Mouse (Mus musculus) spleen, adult 18-20 months (tissue): Measurements from ENCODE around the gene Kif5c.

Experiments used
- DNase-seq, 2 experiments: peaks; one replicate each; pipeline ENCODE4 v3.0.0; 2022; ENCODE audit warnings: mixed read lengths in 2 of 2

Kif5c gene

DNA sequence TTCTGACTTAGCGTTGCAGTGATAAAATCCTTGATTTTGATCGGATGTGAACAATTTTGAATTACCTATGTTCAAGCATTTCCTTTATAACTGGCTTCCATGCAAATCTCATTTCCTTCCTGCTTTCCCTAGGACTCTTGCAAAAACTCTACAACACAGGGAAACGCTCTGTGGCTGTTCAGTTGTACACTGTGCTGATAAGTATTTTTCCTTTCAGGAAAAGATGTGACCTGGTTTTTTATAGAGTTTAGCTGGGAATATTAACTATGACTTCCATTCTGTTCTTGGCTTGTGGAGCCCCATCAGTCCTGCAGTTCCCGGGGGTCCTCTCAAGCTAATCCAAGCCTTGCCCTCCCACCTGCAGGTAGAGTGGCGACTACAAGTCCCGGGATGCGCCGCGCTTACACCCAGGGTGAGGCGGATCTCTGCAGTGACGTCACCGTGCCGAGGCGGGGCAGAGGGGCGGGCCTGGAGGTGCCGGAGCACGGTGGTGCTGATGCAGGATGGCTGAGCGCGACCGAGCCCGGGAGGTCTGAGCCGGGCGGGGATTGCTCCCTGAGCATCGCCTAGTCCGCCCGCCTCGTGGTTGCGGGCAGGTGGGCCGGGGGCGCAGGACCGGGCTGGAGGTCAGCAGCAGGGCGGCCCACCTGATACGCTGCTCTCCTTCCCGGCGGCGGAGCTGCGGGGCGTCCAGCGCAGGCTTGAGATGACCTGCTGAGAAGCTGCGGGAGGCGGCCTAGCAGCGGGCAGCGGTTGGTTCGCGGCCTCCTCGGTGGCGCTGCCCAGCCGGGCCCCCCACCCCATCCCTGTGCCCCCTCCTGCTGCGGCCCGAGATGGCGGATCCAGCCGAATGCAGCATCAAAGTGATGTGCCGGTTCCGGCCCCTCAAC, at the start of gene Kif5c:
TSS of gene Kif5c (plus strand) at position 470 of the 890 bp plus-strand sequence.
- DNase-seq = peak; percentile 67 to 79

DNA sequence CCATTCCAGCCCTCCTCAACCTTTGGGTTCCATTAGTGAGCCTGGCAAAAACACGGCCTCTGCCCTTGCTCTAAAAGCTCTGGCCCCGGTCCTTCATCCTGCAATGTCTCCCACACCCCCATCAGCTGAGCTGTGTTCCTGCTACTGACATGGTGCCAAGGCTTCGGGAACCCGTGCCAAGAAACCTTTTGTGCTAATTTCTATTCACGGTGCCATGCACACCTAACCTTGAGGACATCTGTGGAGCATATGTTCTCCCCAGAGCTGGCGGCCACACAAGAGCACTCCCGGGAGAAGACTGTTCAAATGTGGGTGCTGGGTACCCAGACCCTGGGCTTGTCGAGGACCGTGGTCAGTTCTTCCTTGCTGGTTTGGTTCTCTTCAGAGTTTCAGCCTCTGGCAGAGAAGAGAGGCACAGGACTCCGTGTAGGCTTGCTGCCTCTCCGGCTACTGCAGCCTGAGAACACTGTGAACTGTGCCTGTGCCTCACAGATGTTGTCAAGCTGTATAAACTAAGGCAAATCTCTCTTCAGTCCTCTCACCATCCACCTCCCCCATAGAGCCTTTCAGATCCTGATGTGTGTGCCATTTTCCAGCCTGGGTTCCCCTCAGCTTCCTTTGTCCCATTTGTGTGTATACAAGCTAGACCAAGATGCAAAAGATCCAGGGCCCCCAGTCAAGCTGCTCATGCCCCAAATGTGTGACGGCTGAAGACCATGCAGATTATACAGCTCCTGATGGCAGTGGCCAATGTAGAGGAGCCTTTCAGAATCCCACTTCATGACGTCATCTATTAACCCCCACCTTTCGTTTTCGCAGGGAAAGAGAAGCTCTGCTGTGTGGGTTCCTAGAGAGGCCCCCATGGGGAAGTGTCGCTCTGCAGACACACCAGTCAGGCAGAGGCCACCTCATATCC, 49.0 kb upstream of the Kif5c start:
- DNase-seq = no peak

DNA sequence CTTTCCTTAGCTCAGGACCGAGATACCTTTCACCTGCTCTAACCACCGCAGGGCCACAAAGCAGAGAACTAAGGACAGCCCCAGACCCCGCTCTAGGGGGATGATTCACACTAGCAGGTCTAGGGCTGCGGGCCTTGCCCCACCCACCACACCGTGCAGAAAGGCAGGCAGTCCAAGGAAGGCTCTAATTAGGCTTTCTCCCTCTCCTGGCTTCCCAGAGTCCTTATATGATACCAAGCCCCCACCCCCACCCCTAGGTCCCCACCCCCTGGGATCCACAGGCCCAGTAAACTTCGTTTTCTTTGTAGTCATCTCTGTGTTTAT, 48.4 kb upstream of the Kif5c start:
- no peak for DNase-seq

DNA sequence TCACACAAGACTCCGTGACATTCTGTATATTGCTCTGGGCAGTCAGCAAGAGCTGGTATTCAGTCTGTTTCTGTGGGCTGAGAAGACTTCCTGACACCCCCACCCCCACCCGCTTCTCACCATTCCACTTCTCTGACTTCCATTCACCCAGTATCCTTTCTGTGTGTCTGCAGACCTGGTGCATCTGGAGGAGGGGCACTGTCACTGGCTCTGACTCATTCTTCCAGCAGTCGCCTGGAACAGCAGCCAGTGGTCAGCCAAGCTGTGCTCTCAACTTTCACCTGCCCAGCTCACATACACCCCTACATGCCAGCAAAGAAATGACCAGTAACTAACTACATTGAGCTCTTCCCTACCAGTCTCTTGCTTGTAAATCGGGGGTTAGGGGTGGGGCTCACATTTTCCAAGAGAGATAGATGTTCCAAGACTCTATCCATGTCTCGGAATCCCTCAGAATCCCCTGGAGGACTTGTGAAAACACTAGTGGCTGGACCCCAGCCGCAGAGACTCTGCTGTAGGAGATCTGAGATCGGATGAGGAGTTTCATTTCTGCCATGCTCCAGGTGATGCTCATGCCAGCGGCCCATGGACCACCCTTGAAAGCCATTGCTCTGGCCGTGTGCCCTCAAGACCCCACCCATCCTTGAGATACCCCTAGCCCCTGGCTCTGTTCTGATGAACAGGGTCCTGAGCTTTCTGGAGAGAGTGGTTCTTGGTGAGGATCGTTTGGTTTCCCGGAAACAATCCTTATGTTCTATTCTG, 47.8 kb upstream of the Kif5c start:
- no peak for DNase-seq

DNA sequence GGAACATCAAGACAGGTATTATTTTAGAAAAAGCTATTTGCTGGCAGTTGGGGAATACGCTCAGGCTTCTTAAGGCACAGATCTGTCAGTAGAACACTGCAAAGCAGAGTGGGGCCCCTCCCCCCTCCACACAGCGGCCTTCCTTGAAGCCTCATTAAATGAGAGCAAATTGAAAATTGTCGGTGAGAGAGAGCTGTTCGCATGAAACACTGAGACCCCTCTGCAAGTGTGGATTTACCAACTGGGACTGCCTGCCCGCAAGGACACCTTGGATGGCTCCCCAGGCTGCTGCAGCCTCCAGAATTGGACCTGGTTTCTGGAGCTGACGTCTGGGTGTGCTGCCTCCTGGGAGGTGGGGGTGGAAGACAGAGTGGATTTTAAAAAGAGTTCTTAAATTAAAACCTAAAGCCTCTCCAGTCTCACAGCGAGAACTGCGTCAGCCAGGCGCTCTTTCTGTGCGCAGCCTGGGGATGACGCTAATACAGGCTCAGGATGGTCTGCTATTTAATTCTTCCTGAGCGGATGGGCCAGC, 46.9 kb upstream of the Kif5c start:
- no peak for DNase-seq

DNA sequence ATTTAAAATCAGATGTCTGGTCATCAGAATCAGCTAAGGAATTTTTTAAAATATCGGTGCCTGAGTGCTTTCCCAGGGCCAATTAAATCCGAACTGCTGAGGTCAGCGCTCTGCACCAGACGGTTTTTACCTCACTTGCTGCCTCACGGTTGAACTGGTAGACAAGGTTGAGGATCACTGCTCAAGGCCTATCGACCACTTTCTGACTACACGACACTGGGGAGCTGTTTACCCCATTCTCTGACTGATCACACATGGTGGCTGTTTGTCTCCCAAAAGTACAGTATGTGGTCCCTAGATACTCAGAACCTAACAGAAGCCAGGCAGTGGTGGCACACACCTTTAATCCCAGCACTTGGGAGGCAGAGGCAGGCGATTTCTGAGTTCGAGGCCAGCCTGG, 46.4 kb upstream of the Kif5c start:
- no peak for DNase-seq

DNA sequence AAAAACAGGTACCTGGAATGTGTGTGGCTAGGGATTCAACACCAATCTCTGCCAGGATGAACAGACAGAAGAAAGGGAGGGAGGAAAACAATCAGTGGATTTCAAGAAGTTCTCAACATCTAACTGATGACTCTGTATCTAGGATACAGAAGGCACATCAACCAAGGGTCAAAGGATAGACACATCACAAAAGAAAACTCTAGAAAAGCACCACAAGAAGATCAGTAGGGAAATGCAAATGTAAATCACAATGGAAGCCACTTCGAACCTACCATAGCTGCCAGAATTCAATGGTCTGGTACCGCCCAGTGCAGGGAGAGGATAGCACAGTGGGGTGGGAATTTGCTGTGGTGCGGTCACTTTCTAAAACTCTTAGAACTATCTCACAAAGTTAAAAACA, 45.8 kb upstream of the Kif5c start:
- no peak for DNase-seq

DNA sequence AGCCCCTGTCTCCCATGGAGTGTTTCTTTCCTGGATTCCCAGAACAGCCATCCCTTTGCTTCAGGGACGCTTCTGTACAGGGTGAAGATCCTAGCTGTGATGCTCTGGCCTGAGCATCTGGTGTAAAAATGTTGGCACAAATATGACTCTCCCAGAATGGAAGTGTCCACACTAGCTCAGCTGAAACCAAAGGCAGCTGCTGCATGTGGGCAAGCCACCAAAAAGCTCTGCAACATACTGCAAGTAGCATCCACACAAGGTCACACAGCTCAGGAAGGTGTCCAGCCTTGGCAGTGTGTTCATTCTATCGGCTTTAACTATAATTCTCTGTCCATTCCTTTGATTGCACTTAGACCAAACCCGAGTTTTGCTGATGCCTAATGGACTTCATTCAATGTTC, 38.5 kb upstream of the Kif5c start:
- no peak for DNase-seq

DNA sequence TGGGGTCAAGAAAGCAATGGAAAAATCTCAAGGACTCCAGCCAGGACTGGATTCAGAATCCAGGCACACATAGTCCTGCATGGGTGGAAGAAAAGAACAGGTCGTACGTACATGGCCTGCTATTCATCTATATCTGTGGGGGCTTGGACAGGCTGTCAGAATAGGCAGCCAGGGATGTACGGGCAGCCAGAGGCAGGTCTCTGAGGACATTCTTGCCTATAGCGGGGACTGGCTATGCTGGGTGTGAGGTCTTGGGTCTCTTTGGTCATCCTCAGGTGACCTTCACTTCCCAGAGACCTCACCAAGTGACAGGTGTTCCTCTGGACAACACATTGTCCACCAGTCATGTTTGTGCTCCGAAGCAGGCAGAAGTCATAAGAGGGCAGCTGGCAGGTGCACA, 36.6 kb upstream of the Kif5c start:
- DNase-seq = no peak

DNA sequence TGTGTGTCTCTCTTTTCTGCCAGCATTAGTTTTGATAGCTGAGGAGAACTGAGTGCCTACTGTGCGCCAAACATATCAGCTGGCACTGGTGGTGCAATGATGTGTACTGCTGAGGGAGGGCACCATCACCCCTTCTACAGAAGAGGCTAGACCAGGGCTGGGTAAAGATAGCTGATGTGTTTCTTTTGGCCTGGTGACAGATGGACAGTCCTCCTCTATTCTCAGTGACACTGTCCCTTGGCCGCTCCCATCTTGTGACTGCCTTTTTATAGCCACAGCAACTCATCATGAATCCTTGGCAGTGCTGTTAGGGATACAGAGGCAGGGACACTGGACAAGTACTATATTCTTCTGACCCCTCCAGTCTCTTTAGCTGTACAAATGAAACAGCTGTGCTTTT, 35.8 kb upstream of the Kif5c start:
- DNase-seq = no peak

DNA sequence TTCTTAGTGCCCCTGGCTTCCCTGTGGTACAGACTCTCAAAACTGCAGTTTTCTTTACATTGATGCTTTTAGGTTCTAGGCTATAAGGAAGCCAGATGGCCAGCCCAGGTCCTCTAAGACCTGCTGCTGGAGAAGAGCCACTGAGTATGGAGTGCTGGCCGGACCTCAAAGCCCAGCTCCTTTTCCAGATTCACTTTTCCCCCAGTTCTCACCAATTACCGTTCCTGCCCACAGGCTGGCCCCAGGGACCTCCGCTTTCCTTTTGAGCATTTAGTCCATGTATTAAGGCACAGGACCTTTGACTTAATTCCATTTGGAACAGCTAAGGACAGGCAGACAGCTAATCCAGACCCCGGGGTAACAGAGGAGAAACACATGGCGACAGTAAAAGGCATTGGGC, 28.6 kb upstream of the Kif5c start:
- no peak for DNase-seq

DNA sequence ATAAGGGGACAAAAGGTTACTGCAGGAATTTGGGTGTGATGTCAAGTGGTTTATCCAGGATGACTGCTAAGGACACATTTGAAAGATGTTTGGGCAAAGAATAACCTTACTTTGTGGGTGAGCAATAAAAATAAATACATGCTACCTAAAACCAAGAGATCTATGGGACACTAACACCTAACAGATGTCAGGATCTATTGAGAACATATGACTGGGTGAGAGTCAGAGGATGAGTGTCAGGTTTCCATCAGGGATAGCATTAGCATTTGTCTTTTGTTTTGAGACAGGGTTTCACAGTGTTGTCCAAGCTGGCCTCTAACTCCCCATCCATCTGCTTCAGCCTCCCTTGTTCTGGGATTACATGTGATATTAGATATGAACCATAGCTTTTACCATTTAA, 26.2 kb upstream of the Kif5c start:
- DNase-seq = no peak

DNA sequence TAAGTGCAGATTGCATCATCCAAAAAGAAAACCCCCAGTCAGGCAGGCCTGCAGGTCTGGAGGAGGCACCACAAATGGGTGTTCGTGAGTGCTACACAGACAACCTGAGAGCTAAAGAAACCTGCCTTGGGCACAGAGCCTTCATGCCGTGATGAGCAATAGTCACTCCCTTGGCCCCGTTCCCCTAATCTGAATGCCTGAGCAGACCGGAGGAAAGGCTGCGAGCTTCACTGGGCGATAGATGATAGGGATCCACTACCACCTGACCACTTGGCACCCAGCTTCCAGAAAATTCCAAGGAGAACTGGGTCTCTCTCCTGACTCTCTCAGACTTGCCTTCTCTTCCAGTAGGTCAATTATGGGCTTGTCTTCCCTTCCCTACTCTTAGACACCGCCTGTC, 24.2 kb upstream of the Kif5c start:
- no peak for DNase-seq

DNA sequence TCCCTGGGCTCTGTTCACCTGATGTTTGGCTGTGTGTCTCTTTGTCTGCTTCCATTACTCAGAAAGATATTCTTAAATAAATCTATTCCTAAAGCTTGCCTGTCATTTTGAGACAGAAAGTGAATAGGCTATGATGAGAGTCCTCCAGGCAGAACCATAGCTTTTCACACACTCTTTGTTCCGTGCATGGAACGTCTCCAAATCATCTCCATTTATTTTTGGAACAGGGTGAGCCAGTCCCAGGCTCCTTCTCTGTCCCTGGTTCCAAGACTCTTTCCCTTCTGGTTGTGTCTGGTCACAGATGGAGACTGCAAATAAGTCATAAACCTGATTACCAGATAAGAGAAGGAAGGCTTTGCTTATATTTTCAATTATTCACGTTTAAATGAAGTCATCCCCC, 22.8 kb upstream of the Kif5c start:
- DNase-seq = no peak

DNA sequence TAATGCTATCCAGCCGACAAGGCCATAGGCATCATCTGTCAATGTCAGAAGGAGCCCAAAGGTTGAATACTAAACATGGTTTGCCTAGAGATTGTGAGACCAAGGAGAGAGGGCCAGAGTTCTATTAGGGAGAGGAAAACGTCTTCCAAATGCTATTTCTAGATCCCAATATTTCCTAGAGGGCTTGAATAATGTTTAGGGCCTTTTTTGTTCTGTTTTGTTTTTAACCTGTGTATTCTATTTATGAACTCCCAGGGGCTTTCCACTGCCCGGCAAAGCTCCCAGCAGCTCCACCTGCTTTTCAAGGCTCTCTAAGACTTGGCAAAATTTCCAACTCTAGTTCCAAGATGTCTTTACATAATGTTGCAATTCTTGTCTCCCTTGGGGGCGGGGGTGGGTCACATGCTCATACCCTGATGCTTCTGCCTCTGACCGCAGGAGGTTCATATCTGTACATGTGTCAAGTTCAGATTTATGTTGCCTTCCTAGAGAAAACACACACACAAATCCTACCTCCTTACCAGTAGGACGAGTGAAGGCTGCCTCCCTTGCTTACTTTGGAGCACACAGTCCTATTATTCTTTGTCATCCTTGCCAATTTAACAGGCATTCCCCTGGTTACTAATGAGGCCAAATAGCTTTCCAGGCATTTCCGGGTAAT, 18.9 kb upstream of the Kif5c start:
- DNase-seq = no peak

DNA sequence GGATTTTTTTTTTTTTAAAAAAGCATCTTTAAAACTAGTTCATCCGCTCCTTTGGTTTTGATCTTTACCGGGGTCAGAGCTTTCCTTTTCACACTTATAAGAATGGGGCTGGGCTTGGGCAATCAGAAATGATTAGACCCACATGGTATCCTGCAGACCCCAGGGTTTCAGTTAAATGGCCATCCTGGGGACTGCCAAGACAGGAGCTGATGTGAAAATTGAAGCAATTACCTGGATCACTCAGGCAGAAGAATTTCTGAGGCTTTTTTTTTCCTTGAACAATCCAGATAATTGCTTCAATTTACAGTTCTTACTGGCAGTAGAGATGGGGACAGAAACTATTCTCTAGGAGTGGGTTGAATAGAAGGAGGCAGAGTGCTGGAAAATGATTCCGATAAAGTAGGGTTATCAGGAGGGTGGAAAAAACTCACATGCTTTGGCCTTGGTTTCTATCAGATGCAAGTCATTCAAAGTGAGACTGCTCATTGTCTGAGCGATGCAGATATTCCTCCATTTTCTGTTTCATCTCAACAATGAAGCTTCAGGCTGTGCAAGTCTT, 16.2 kb upstream of the Kif5c start:
- no peak for DNase-seq

DNA sequence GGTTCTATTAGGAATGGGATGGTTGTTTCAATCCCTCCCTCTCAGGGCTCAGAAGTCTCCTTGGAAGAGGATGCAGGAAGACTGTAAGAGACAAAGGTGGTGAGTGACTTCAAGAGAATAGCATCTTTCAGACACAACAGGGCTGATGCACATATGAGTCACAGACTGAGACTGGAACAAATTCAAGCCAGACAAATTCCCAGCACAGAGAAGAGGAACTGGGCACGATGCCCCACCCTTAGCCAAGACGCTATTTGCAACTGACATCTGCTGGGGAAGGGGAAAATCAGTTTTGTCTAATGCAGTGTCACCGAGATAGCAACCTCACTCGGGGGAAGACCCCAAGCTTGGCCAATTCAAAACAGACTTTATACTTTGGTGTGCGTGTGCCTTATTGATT, 9.5 kb upstream of the Kif5c start:
- no peak for DNase-seq

DNA sequence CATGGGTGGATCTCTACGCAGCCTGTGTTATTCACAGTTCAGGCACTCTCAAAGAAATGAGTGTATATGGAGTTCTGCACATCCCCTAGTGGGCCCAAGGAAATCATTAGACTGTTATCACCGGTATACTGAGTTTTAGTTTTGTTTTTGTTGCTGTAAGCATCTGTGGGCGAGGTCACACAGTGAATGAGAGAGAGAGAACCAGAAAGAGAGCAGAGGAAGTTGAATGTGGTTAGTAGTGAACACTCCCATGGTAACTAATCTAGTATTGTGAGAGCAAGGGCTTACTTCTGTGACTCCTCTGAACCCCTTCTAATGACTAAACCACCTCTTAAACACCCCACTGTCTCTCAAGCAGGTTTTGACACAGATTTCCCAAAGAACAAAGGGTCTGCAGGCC, 2.3 kb upstream of the Kif5c start:
- DNase-seq = no peak

DNA sequence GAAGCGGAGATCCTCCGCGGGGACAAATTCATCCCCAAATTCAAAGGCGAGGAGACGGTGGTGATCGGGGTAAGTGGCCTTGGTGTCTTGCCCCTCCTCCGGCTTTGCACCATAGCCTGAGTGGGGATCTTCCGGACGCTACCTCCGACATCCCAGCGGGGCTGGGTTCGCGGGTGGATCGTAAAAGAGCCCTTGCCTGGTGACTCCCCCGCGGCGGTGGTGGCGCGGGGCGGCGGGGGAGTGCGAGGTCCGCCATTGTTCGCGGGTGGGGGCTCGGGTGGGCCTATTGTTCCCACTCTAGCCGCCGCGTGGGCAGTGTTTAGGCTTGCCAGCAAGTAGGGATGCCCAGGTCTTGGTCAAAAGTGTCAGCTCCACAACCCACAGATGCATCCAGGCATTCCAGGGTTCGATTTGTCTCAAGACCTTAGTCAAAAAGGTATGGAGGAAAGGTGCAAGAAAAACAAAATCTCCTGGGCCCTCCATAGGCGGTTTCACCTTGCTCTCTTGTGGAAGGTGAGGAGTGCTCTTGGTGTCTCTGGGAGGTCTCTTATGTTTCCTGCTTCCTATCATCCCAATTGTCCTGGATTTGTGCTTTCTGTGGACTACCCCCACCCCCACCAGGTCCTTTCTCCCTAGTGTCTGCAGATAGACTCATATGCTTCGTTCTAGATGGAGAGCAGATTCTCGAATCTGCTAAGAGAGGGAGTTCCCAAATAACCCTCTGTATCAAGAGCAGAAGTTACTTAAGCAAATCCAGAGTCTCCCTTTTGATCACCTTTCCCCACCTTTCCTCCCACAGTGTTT, 823 bp downstream of the Kif5c start:
- peak in 1 of 2 experiments; percentile 10 for DNase-seq

DNA sequence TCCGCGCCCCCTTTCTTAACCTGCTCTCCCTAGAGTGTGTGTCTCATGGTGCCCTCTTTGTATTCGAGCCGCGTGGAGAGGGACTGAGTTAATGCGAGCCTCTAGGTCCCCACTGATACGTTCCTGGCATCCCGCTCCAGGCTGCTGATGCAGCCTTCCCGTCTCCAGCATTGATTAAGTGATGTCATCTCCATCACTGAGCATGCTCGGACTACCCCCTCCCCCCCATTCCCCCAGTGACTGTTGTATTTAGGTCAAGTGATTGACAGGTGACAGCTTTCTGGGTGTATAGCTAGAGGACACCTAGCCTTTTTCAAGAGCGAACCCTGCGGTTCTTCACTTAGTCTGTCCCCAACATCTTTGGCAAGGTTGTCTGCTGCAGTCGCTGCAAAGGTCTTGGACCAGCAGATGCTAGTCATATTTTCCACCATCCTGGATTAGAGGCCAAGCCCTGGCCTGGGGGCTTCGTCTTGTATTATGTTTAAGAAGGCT, 1.6 kb downstream of the Kif5c start:
- DNase-seq = no peak

DNA sequence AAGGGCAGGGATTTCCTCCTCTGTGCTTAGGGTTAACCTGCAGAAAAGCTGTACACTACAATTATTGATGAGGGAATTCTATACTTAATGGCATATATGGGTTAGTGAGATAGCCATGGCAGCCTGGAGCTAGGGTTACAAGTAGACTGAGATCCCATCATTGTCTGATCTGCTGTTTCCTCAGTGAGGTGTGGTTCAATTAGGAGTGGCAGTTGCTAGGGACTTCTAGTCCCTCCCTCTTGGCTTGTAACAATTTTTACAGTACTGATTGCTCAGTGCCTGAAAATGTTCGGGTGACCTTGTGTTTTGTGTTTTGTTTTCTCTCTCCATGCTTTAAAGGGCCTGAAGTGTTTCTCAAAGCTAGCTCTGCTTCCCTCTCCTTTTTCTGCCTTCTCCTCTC, 2.1 kb downstream of the Kif5c start:
- DNase-seq = no peak
